Mouse (Mus musculus) forebrain, embryonic 11.5 days (tissue): ENCODE data around the gene Irx3. TPM values are rescaled to one million over a fixed set of nuclear protein-coding genes. Genes with fewer than 3 reads are reported as not detected.

Source experiments
- ATAC-seq: fragments of 200-750 bp; cut with Nextera tagmentation; replicated peaks from 2 replicates; pipeline ENCODE4 v1.8.0; 2017; ENCODE audit warnings: moderate TSS enrichment; ENCODE audit not compliant: low FRiP score
- DNase-seq: peaks from one replicate; pipeline ENCODE4 v3.0.0-alpha.2; 2017; ENCODE audit warnings: low spot score
- H3K27ac ChIP-seq: fragments of 300-500 bp; sonication (generic); 2 replicates; pipeline ENCODE4 v1.5.1; 2014; ENCODE audit warnings: low read depth, low read length
- H3K27me3 ChIP-seq: fragments of 300-500 bp; sonication (generic); 2 replicates; pipeline ENCODE4 v1.6.1; 2014; ENCODE audit warnings: mild to moderate bottlenecking, low read length, mixed read lengths; ENCODE audit not compliant: control insufficient read depth, insufficient read depth
- H3K36me3 ChIP-seq: fragments of 300-500 bp; sonication (generic); 2 replicates; pipeline ENCODE4 v1.6.1; 2014; ENCODE audit warnings: mild to moderate bottlenecking, low read length, moderate library complexity, mixed read lengths; ENCODE audit not compliant: control insufficient read depth, insufficient read depth
- H3K4me1 ChIP-seq: fragments of 300-500 bp; sonication (generic); replicated peaks from 2 replicates; pipeline ENCODE4 v1.6.1; 2014; ENCODE audit warnings: low read length, mixed read lengths; ENCODE audit not compliant: control insufficient read depth, insufficient read depth
- H3K4me2 ChIP-seq: fragments of 300-500 bp; sonication (generic); 2 replicates; pipeline ENCODE4 v1.6.1; 2014; ENCODE audit warnings: low read depth, mild to moderate bottlenecking, low read length, moderate library complexity, mixed read lengths; ENCODE audit not compliant: severe bottlenecking
- H3K4me3 ChIP-seq: fragments of 300-500 bp; sonication (generic); 2 replicates; pipeline ENCODE4 v1.5.1; 2014; ENCODE audit warnings: low read depth, low read length
- H3K9ac ChIP-seq: fragments of 300-500 bp; sonication (generic); 2 replicates; pipeline ENCODE4 v1.6.1; 2014; ENCODE audit warnings: low read length
- H3K9me3 ChIP-seq: fragments of 300-500 bp; sonication (generic); 2 replicates; pipeline ENCODE4 v1.6.1; 2016; ENCODE audit warnings: low read length, mixed read lengths; ENCODE audit not compliant: control insufficient read depth
- WGBS: fragments of 180-500 bp; shearing (Covaris S2); extraction: QIAGEN DNeasy Blood & Tissue Kit; methylation state at CpG from one replicate; pipeline ENCODE4 v1.1.7; 2014; 5-methylcytosine and 5-hydroxymethylcytosine counted together
- polyA plus RNA-seq: library from polyadenylated mRNA; unstranded; fragments of >200 nt; fragmentation: Nextera tagmentation; extraction: Ambion mirVana; gene quantifications from 2 replicates; pipeline ENCODE4 v1.2.1, GENCODE M21; 2014

Gene Irx3
- 11.4 and 14.7 TPM in 2 replicates for polyA plus RNA-seq

DNA sequence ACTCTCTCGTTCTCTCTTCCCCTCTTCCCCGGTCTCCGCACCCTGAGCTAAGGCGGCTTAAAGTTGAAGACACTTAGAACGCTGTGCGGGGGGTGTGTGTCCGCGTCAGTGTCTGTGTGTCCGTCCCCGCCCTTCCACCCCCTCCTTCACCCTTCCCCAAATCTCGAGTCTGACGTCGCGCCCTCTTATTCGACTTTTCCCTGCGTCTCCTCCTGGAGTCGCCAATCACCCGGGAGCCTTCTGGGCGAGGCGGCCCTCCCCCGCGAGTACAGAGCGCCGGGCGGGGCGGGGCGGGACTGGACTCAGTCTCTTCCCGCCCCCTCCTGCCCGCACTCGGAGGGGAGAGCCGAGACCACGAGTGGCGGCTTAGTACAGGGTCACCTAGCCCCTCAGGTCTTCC lies at the start of gene Irx3:
Irx3 (minus strand) TSS at position 229 of the 400 bp plus-strand sequence.
- Histone ChIP-seq H3K4me2 (peak within 1 kb of the TSS; percentile 86), H3K27me3 (peaks cover 91% of the 10 kb centered on the region), H3K36me3 (no peaks in the 10 kb centered on the region), H3K4me1 (peaks cover 36% of the 10 kb centered on the region; the same call in 1 of the 2 replicates), H3K4me3 (peak within 1 kb of the TSS; percentile 50), H3K9ac (peak within 1 kb of the TSS; percentile 59), H3K9me3 (no peaks in the 10 kb centered on the region), H3K27ac (peak within 1 kb of the TSS; percentile 77)
- WGBS = under 1% methylated on average over 31 of the region's 33 CpGs
- DNase-seq = peak; percentile 84
- peak; percentile 23 for ATAC-seq

DNA sequence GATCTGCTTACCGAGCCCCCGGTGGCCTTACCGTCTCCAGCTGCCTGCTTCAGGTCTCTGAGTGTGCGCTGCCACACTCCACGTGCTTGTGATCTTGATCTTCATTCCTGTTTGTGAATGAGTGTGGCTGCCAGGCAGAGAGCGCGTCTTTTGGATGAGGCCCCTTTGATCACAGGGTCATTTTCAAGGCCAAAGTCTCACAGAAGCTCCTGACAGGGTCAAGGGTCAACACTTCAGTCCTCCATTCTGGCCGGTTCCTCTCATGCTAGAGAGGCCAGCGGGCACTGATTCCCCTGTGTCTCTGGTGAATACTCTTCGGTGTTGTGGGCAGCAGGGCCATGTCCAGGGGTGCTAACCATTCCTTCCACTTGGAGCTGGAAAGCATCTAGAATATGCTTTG lies 49.5 kb upstream of the Irx3 start:
- no peaks in the 10 kb centered on the region for H3K36me3 ChIP-seq
- 74% methylated on average over 10 of the region's 10 CpGs for WGBS
- ATAC-seq = no peak
- DNase-seq = no peak
- H3K4me3 ChIP-seq = no peak overlapping the region
- H3K27me3 ChIP-seq = peaks cover 14% of the 10 kb centered on the region
- H3K4me2 ChIP-seq = no peak overlapping the region
- no peak overlapping the region for H3K9ac ChIP-seq
- no peak overlapping the region for H3K27ac ChIP-seq
- H3K4me1 ChIP-seq = peaks cover 6% of the 10 kb centered on the region; the same call in 1 of the 2 replicates
- H3K9me3 ChIP-seq = no peaks in the 10 kb centered on the region

DNA sequence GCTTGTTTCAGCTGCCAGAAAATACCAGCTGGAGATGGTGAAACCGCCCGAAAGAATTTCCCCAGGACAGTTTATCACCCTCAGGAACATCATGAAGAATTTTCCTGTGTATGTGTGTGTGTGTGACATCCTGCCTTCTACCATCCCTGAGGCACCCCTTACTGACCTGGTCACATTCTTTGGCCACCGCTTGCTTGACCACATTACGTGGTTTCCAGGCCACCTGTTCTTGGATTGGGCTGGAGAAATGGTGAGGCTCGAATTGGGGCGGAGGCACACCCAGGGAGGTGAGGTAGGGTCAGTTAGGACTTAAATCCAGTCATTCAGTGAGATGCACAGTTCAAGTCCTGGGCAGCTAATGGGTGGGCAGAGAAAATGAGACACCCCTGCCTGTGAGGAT lies 48.1 kb upstream of the Irx3 start:
- Histone ChIP-seq H3K4me3 (no peak overlapping the region), H3K36me3 (no peaks in the 10 kb centered on the region), H3K27me3 (peaks cover 11% of the 10 kb centered on the region; the same call in 1 of the 2 replicates), H3K4me1 (no peaks in the 10 kb centered on the region), H3K9ac (no peak overlapping the region), H3K27ac (no peak overlapping the region), H3K9me3 (no peaks in the 10 kb centered on the region), H3K4me2 (no peak overlapping the region)
- ATAC-seq (no peak), DNase-seq (no peak)
- 91% methylated on average over 6 of the region's 6 CpGs for WGBS

DNA sequence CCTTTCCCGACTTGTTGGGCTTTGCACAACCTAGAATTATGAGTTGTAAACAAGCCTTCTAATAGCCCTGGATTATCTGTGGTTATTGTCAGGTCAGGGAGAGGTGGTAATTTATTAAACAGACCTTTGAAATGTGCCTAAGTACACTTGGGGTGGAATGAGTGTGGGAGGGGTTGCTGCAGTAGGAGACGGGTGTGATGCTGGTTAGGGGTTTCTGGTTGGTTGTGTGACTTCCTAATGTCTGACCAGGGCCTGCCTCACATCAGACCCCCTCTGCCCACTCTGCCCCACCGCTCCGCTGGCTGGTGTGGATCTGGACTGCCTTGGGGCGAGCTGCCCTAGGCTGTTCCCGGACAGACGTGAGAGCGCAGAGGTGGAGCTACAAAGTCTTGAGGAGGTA lies 47.7 kb upstream of the Irx3 start:
- Histone ChIP-seq H3K4me1 (no peaks in the 10 kb centered on the region), H3K9me3 (no peaks in the 10 kb centered on the region), H3K36me3 (no peaks in the 10 kb centered on the region), H3K9ac (no peak overlapping the region), H3K27me3 (peaks cover 8% of the 10 kb centered on the region; the same call in 1 of the 2 replicates), H3K27ac (no peak overlapping the region), H3K4me2 (no peak overlapping the region), H3K4me3 (no peak overlapping the region)
- no peak for DNase-seq
- no peak for ATAC-seq
- whole genome bisulfite sequencing = 86% methylated on average over 8 of the region's 8 CpGs

DNA sequence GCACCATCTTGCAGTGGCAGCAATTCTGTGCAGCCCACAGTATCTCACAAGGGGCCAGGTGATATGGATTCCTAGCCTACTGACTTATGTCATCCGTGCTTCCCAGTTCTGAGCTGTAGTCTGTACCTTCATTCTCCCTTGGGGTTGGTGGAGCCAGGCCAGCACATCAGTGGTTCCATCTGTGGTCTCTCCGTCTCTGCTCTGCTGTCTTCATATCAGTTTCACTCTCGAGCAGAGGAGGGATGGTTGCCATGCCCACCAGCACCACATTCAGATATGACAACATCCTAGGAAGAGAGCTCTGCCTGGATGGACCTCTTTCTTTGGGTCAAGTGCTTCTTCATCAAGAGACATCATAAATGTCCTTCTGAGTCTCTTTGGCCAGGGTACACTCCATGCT lies 43.8 kb upstream of the Irx3 start:
- H3K9ac ChIP-seq = no peak overlapping the region
- no peaks in the 10 kb centered on the region for H3K36me3 ChIP-seq
- WGBS = 83% methylated on average over 3 of the region's 3 CpGs
- DNase-seq (no peak), ATAC-seq (no peak)
- no peak overlapping the region for H3K27ac ChIP-seq
- H3K27me3 ChIP-seq = peaks cover 2% of the 10 kb centered on the region; the same call in 1 of the 2 replicates
- no peaks in the 10 kb centered on the region for H3K4me1 ChIP-seq
- H3K4me2 ChIP-seq = no peak overlapping the region
- H3K4me3 ChIP-seq = no peak overlapping the region
- H3K9me3 ChIP-seq = no peaks in the 10 kb centered on the region

DNA sequence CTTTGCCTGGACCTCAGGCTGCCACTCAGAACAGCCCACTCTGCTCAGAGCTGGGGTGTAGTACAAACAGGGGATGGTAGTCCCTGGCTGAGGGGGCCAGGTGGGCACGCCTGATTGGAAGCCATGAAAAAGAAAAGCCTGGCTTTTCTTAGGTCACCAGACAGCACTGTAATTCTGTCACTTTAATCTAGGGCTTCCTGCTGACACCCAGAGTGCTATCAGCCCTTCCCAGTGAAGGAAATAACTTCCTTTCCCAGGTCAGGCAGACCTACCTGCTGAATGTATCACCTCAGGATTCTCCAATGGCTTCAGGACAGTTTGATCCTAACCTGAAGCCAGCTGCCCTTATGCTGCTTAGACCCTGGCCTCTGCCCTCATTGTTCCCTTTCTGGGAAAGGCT lies 35.3 kb upstream of the Irx3 start:
- H3K4me3 ChIP-seq = no peak overlapping the region
- no peak overlapping the region for H3K4me2 ChIP-seq
- no peaks in the 10 kb centered on the region for H3K9me3 ChIP-seq
- H3K9ac ChIP-seq = no peak overlapping the region
- WGBS = 42% methylated on average over 1 of the region's 1 CpGs
- ATAC-seq (no peak), DNase-seq (no peak)
- H3K4me1 ChIP-seq = no peaks in the 10 kb centered on the region
- H3K36me3 ChIP-seq = no peaks in the 10 kb centered on the region
- no peak overlapping the region for H3K27ac ChIP-seq
- H3K27me3 ChIP-seq = peaks cover 9% of the 10 kb centered on the region

DNA sequence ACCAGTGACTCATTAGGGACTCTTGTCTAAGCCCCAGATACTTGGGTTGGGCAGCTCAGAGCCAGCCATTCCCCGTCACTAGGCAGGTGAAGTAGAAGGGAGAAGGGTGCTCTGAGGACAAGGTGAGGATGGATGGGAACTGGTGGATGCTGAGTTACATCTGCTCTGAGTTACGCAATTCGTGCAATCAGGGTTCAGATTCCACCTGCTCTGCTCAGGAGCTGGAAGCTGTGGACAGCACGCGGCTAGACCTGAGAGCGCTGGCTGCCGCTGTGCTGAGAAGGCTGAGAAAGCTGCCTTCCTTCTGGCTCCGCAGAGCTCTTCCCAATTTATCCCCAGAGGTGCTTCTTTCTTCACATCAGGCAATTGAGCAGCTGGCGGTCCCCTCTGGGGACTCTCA lies 34.8 kb upstream of the Irx3 start:
- H3K27me3 ChIP-seq = peaks cover 9% of the 10 kb centered on the region

DNA sequence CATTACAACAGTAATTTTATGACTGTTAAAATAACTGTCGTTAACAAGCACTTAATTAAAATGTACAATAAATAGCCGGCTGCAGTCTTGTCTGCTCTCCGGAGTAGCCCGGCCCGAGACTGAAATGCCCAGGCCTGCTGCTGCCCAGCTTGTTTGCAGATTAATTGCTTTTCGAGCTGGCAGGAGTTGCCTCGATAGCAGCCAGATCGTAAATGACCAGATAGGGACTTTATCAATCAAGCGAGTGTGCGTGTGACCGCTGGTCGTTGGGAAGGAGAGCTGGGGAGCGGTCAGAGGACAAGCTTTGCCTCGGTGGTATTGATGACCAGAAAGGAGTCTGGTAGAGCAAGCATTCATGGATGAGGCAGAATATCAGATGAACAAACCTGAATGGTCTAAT lies 25.8 kb upstream of the Irx3 start:
- H3K27ac ChIP-seq = no peak overlapping the region
- 89% methylated on average over 14 of the region's 14 CpGs for WGBS
- no peaks in the 10 kb centered on the region for H3K9me3 ChIP-seq
- H3K36me3 ChIP-seq = no peaks in the 10 kb centered on the region
- no peak overlapping the region for H3K4me2 ChIP-seq
- DNase-seq (no peak), ATAC-seq (no peak)
- H3K4me1 ChIP-seq = no peaks in the 10 kb centered on the region
- no peak overlapping the region for H3K4me3 ChIP-seq
- no peaks in the 10 kb centered on the region; the same call in 1 of the 2 replicates for H3K27me3 ChIP-seq
- no peak overlapping the region for H3K9ac ChIP-seq

More for the DNA sequence above, 34.8 kb upstream of the Irx3 start:
- Histone ChIP-seq H3K36me3 (no peaks in the 10 kb centered on the region), H3K27ac (no peak overlapping the region), H3K9me3 (no peaks in the 10 kb centered on the region), H3K4me1 (no peaks in the 10 kb centered on the region), H3K9ac (no peak overlapping the region), H3K4me3 (no peak overlapping the region), H3K4me2 (no peak overlapping the region)
- no peak for DNase-seq
- 60% methylated on average over 9 of the region's 9 CpGs for WGBS
- ATAC-seq = no peak

DNA sequence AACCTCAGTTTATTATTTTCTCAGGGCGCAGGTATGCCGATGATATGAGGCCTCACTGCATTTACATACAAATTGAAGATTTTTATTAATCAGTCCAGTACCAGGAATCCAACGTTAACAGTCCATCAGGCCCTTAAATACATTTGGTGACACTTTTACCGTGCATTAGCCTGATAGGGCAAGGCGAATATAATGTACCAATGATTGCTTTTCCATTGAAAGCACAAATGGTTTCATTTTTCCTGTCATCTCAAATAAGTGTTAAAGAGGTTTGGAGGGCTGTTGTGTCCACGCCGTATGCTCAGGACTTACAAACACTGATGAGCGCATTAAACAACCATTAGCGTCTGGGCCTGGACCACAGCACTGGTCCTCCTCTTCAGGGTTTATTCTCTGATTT lies 25.3 kb upstream of the Irx3 start:
- H3K4me1 ChIP-seq = no peaks in the 10 kb centered on the region
- no peak overlapping the region for H3K4me2 ChIP-seq
- WGBS = 91% methylated on average over 9 of the region's 9 CpGs
- DNase-seq = no peak
- ATAC-seq = no peak
- no peak overlapping the region for H3K27ac ChIP-seq
- no peak overlapping the region for H3K4me3 ChIP-seq
- no peaks in the 10 kb centered on the region; the same call in 1 of the 2 replicates for H3K27me3 ChIP-seq
- H3K9ac ChIP-seq = no peak overlapping the region
- no peaks in the 10 kb centered on the region for H3K36me3 ChIP-seq
- H3K9me3 ChIP-seq = no peaks in the 10 kb centered on the region
